Mouse (Mus musculus) kidney, adult 2 months (tissue): Measurements from ENCODE around the gene Atp8a1. TPM values are rescaled to one million over a fixed set of nuclear protein-coding genes. Genes with fewer than 3 reads are reported as not detected.

ENCODE experiments used
- DNase-seq: peaks from one replicate; pipeline ENCODE4 v3.0.0; 2021
- H3K27ac ChIP-seq: fragments of 200-500 bp; 2 replicates; pipeline ENCODE4 v1.5.1; 2012; ENCODE audit warnings: low read depth, low read length, control low read depth, inconsistent platforms; ENCODE audit not compliant: insufficient read depth
- H3K27me3 ChIP-seq: fragments of 200-500 bp; replicated peaks from 2 replicates; pipeline ENCODE4 v1.6.1; 2012; ENCODE audit warnings: mild to moderate bottlenecking, moderate library complexity, low read length, inconsistent platforms; ENCODE audit not compliant: control insufficient read depth, insufficient read depth
- H3K36me3 ChIP-seq: fragments of 200-500 bp; 2 replicates; pipeline ENCODE4 v1.6.1; 2012; ENCODE audit warnings: mild to moderate bottlenecking, moderate library complexity, low read length, inconsistent platforms; ENCODE audit not compliant: control insufficient read depth, insufficient read depth
- H3K4me1 ChIP-seq: fragments of 200-500 bp; 2 replicates; pipeline ENCODE4 v1.6.1; 2011; ENCODE audit warnings: low read length; ENCODE audit not compliant: control insufficient read depth, insufficient read depth
- H3K4me3 ChIP-seq: fragments of 200-500 bp; 2 replicates; pipeline ENCODE4 v1.5.1; 2011; ENCODE audit warnings: mild to moderate bottlenecking, low read depth, low read length, control low read depth; ENCODE audit not compliant: insufficient read depth
- CTCF ChIP-seq: fragments of 200-500 bp; conservative IDR thresholded peaks from 2 replicates; pipeline ENCODE4 v1.5.1; 2011; ENCODE audit warnings: low read depth, mild to moderate bottlenecking, control low read depth, low read length, moderate library complexity, mixed read lengths; ENCODE audit not compliant: insufficient read depth, insufficient read length
- POLR2A ChIP-seq: fragments of 200-500 bp; IDR thresholded peaks from one replicate; pipeline ENCODE4 v1.6.1; 2011; ENCODE audit warnings: low read depth, low read length, control low read depth
- WGBS: fragments of 180-500 bp; shearing (Covaris S2); methylation state at CpG from one replicate; pipeline ENCODE4 v1.1.7; 2018; 5-methylcytosine and 5-hydroxymethylcytosine counted together
- polyA plus RNA-seq: library from polyadenylated mRNA; depleted of rRNA; stranded (reverse); fragments of >200 nt; gene quantifications from 2 replicates; pipeline ENCODE4 v1.2.3, GENCODE M21; 2012

Gene Atp8a1
- polyA plus RNA-seq, 1 experiment, result 5.1 TPM

GRCm38 (mm10) chr5:67768708-67769107 lies 78.5 kb downstream of the Atp8a1 start:
- Histone ChIP-seq H3K4me1 (no peaks in the 10 kb centered on the region), H3K27me3 (no peaks in the 10 kb centered on the region), H3K4me3 (no peak overlapping the region), H3K27ac (no peak overlapping the region), H3K36me3 (no peaks in the 10 kb centered on the region)
- DNase-seq, result no peak
- 73% methylated on average over 8 of the region's 8 CpGs for WGBS
- TF ChIP-seq CTCF, result no peak
- TF ChIP-seq POLR2A, result no peak

GRCm38 (mm10) chr5:67764798-67765197 lies 82.4 kb downstream of the Atp8a1 start:
- over 99% methylated on average over 3 of the region's 3 CpGs for WGBS
- DNase-seq, result no peak
- H3K27ac ChIP-seq, result no peak overlapping the region
- no peaks in the 10 kb centered on the region for H3K36me3 ChIP-seq
- no peak for TF ChIP-seq CTCF
- no peak for TF ChIP-seq POLR2A
- H3K27me3 ChIP-seq, result no peaks in the 10 kb centered on the region
- no peak overlapping the region for H3K4me3 ChIP-seq
- no peaks in the 10 kb centered on the region for H3K4me1 ChIP-seq

GRCm38 (mm10) chr5:67758126-67758525 lies 89.1 kb downstream of the Atp8a1 start:
- peak; percentile 28 for DNase-seq
- 83% methylated on average over 6 of the region's 6 CpGs for WGBS
- TF ChIP-seq CTCF (no peak), POLR2A (no peak)
- Histone ChIP-seq H3K4me1 (no peaks in the 10 kb centered on the region), H3K27me3 (no peaks in the 10 kb centered on the region), H3K27ac (no peak overlapping the region), H3K36me3 (no peaks in the 10 kb centered on the region), H3K4me3 (no peak overlapping the region)

- no peak for TF ChIP-seq POLR2A
- TF ChIP-seq CTCF, result peak; percentile 79
- Histone ChIP-seq H3K4me3 (no peak overlapping the region), H3K27ac (no peak overlapping the region), H3K36me3 (no peaks in the 10 kb centered on the region), H3K4me1 (no peaks in the 10 kb centered on the region), H3K27me3 (no peaks in the 10 kb centered on the region)
- DNase-seq, result peak; percentile 46
- 14% methylated on average over 6 of the region's 6 CpGs for WGBS
These were observed 91.1 kb downstream of the Atp8a1 start for GRCm38 (mm10) chr5:67756138-67756537.

- Histone ChIP-seq H3K27ac (no peak overlapping the region), H3K27me3 (no peaks in the 10 kb centered on the region), H3K36me3 (no peaks in the 10 kb centered on the region), H3K4me3 (no peak overlapping the region), H3K4me1 (no peaks in the 10 kb centered on the region)
- 78% methylated on average over 2 of the region's 2 CpGs for WGBS
- DNase-seq, result no peak
- TF ChIP-seq CTCF (no peak), POLR2A (no peak)
These were observed 94.2 kb downstream of the Atp8a1 start for GRCm38 (mm10) chr5:67753057-67753456.

GRCm38 (mm10) chr5:67752629-67753028 lies 94.6 kb downstream of the Atp8a1 start:
- no peaks in the 10 kb centered on the region for H3K36me3 ChIP-seq
- H3K27me3 ChIP-seq, result no peaks in the 10 kb centered on the region
- WGBS, result 82% methylated on average over 10 of the region's 10 CpGs
- no peak for DNase-seq
- no peaks in the 10 kb centered on the region for H3K4me1 ChIP-seq
- TF ChIP-seq CTCF, result no peak
- TF ChIP-seq POLR2A, result no peak
- H3K4me3 ChIP-seq, result no peak overlapping the region
- no peak overlapping the region for H3K27ac ChIP-seq

- Histone ChIP-seq H3K36me3 (no peaks in the 10 kb centered on the region), H3K27ac (no peak overlapping the region), H3K4me1 (no peaks in the 10 kb centered on the region), H3K4me3 (no peak overlapping the region), H3K27me3 (no peaks in the 10 kb centered on the region)
- peak; percentile 73 for TF ChIP-seq CTCF
- TF ChIP-seq POLR2A, result no peak
- 37% methylated on average over 3 of the region's 3 CpGs for WGBS
- DNase-seq, result peak; percentile 51
These were observed 95.2 kb downstream of the Atp8a1 start for GRCm38 (mm10) chr5:67752007-67752406.
